Mouse (Mus musculus): ENCODE measurements around the gene Vmn1r33. TPM values are rescaled to one million over a fixed set of nuclear protein-coding genes. Genes with fewer than 3 reads are reported as not detected.
"Not testable (repeated sequence)": the region's sequence is repeated elsewhere in the genome, so short reads cannot be mapped to it uniquely, and the experiment has no call there.

The Vmn1r33 gene
- not detected in 3 replicates for total RNA-seq (2017)

- not testable (repeated sequence) for ATAC-seq (replicated peaks; ENCODE audit: insufficient number of reproducible peaks, low FRiP score, low TSS enrichment, poor library complexity, severe bottlenecking)
These were observed at the start of gene Vmn1r33 for GRCm38 (mm10) chr6:66618182-66618581. TSS of gene Vmn1r33 (minus strand) at chr6:66618282.

DNA sequence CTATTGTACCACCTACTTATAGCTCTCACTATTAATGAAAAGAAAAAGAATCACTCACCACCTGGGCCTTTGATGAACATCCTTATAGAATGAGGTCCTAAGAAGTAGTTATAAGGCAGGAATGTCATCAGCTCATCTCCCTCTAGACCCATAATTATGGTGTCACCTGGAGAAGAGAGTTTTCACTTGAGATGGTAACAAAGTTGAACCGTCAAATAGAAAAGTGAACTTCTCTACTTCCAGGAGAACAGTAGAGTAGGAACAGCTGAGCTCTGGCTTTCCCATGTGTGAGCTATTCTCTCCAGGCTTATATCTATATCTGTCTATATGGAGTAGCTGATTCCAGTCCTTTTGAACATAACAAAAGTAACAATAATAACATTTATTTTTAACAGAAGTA is 25.7 kb upstream of the Vmn1r33 start, which contains the start of gene Vmn1r34:
TSS of gene Vmn1r34 (minus strand) at position 101 of the 400 bp plus-strand sequence.
- no peak for ATAC-seq (replicated peaks; ENCODE audit: insufficient number of reproducible peaks, low FRiP score, low TSS enrichment, poor library complexity, severe bottlenecking)

GRCm38 (mm10) chr6:66595804-66596203 is 22.3 kb downstream of the Vmn1r33 start:
- no peak for ATAC-seq (replicated peaks; ENCODE audit: insufficient number of reproducible peaks, low FRiP score, low TSS enrichment, poor library complexity, severe bottlenecking)

Other genes starting within 250 kb of the Vmn1r33 start
- gene Mad2l1, start 82.9 kb downstream of the Vmn1r33 start, total RNA-seq (2017), result 6.0 to 13.7 TPM (median 11.3 TPM) in 3 replicates
- 0.64 TPM in 1 of 3 replicates, not detected in the others for gene Vmn1r32, start 58.2 kb downstream of the Vmn1r33 start, total RNA-seq (2017)
- not detected in 3 replicates for gene Vmn1r34, start 25.6 kb upstream of the Vmn1r33 start, total RNA-seq (2017)
- gene Vmn1r35, start 67.6 kb upstream of the Vmn1r33 start, total RNA-seq (2017), result not detected in 3 replicates
- gene Vmn1r36, start 100.9 kb upstream of the Vmn1r33 start, total RNA-seq (2017), result not detected in 3 replicates
- not detected in 3 replicates for gene Vmn1r37, start 111.1 kb upstream of the Vmn1r33 start, total RNA-seq (2017)
- gene Vmn1r38, start 164.3 kb upstream of the Vmn1r33 start, total RNA-seq (2017), result not detected in 3 replicates
- gene Vmn1r39, start 192.3 kb upstream of the Vmn1r33 start, total RNA-seq (2017), result not detected in 3 replicates